In the genomic region with DNA sequence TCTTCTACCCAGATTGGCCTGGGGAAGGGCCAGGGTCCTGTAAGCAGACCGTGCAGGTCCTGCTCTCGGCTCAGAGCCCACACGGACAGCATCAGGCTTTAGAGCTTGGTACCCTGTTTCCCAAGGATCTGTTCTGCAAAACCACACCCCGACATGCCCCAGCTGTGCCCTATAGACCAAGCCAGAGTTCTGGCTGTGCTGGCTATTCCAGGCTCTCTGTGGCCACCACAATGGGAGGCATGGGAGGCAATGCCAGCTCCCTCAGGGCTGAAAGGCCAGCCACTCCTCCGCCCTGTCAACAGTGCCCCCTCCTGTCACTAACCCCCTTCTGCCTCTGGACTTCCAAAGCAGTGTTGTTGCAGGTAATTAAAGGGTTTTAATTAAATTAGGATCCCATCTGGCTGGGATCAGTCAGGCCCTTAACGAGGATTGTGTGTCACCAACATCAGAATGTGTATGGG, we compare ENCODE assay signal across 12 mouse cellular contexts. TPM values are rescaled to one million over a fixed set of nuclear protein-coding genes. Genes with fewer than 3 reads are reported as not detected.
DNase-seq lines count a peak whose midpoint lies in the region; ATAC-seq and TF ChIP-seq lines count a peak whose summit lies in the region.
"Had no signal": no experiment of that assay in that cellular context is flagged by ENCODE, and none has a peak within 500 bp of the region (broad histone marks: within the 10 kb centered on the region; RNA-seq: fewer than 3 reads in every experiment).

No protein-coding gene starts in this region.

- no peak overlapping the region for H3K9ac ChIP-seq in intestine, postnatal 0 days (ENCODE audit: low read depth, low read length)
- no peak overlapping the region for H3K9ac ChIP-seq in intestine, embryonic 16.5 days (ENCODE audit: low read depth, low read length)
- H3K9ac ChIP-seq in heart, embryonic 13.5 days = no peak overlapping the region
- H3K9ac ChIP-seq: limb, embryonic 13.5 days had no signal

- H3K27ac ChIP-seq in intestine, postnatal 0 days (ENCODE audit: low read depth, low read length) = no peak overlapping the region
- no peak overlapping the region for H3K27ac ChIP-seq in intestine, embryonic 16.5 days (ENCODE audit: low read length)
- no peak overlapping the region for H3K27ac ChIP-seq in heart, embryonic 13.5 days (replicated peaks)
- H3K27ac ChIP-seq: limb, embryonic 13.5 days had no signal

- ATAC-seq in intestine, postnatal 0 days = no peak
- ATAC-seq in intestine, embryonic 16.5 days = no peak
- ATAC-seq in heart, embryonic 13.5 days (ENCODE audit: extremely low read depth, insufficient number of reproducible peaks, low FRiP score, low TSS enrichment) = no peak

- 0 out of 2 replicates have a peak, but pooled peaks cover 4% of the 10 kb centered on the region for H3K4me1 ChIP-seq in intestine, postnatal 0 days (replicated peaks; ENCODE audit: control insufficient read depth, insufficient read depth, low read length)
- peaks cover 15% of the 10 kb centered on the region for H3K4me1 ChIP-seq in intestine, embryonic 16.5 days (ENCODE audit: control insufficient read depth, insufficient read depth, low read length)
- H3K4me1 ChIP-seq in heart, embryonic 13.5 days = peaks cover 11% of the 10 kb centered on the region

- no peaks in the 10 kb centered on the region for H3K27me3 ChIP-seq in intestine, postnatal 0 days (replicated peaks; ENCODE audit: control insufficient read depth, insufficient read depth, low read length)
- H3K27me3 ChIP-seq in intestine, embryonic 16.5 days (replicated peaks; ENCODE audit: control insufficient read depth, insufficient read depth, low read length) = no peaks in the 10 kb centered on the region
- peaks cover 24% of the 10 kb centered on the region; the same call in 1 of the 2 replicates for H3K27me3 ChIP-seq in heart, embryonic 13.5 days (replicated peaks)
- H3K27me3 ChIP-seq: limb, embryonic 13.5 days had no signal

- no peaks in the 10 kb centered on the region for H3K9me3 ChIP-seq in intestine, postnatal 0 days (ENCODE audit: control insufficient read depth)
- H3K9me3 ChIP-seq in intestine, embryonic 16.5 days (ENCODE audit: control insufficient read depth, low read length) = no peaks in the 10 kb centered on the region
- no peaks in the 10 kb centered on the region for H3K9me3 ChIP-seq in heart, embryonic 13.5 days
- H3K9me3 ChIP-seq: G1E; limb, embryonic 13.5 days had no signal

- 79% methylated on average over 6 of the region's 6 CpGs for WGBS in intestine, postnatal 0 days
- WGBS in intestine, embryonic 16.5 days = 71% methylated on average over 6 of the region's 6 CpGs
- WGBS in heart, embryonic 13.5 days = 78% methylated on average over 6 of the region's 6 CpGs

- H3K36me3 ChIP-seq in intestine, postnatal 0 days (ENCODE audit: control insufficient read depth, insufficient read depth) = no peaks in the 10 kb centered on the region
- no peaks in the 10 kb centered on the region for H3K36me3 ChIP-seq in intestine, embryonic 16.5 days (ENCODE audit: control insufficient read depth, insufficient read depth, low read length)
- H3K36me3 ChIP-seq in heart, embryonic 13.5 days = no peaks in the 10 kb centered on the region; the same call in 1 of the 2 replicates
- H3K36me3 ChIP-seq: G1E; limb, embryonic 13.5 days had no signal

- H3K4me2 ChIP-seq in intestine, postnatal 0 days (replicated peaks; ENCODE audit: low read depth) = no peak overlapping the region
- no peak overlapping the region for H3K4me2 ChIP-seq in intestine, embryonic 16.5 days (ENCODE audit: low read depth, low read length)
- peak overlapping the region; percentile 22; the same call in 1 of the 2 replicates for H3K4me2 ChIP-seq in heart, embryonic 13.5 days
- H3K4me2 ChIP-seq: limb, embryonic 13.5 days had no signal

- peak; percentile 27; the same call in 1 of the 2 replicates for TF ChIP-seq CTCF in intestine, postnatal 0 days (IDR thresholded peaks at IDR 0.05; ENCODE audit: low read depth)

- peak; percentile 27 for DNase-seq in cerebellum, adult 11-12 months
- no peak for DNase-seq in cerebellum, postnatal 36 days
- DNase-seq in 3134 (ENCODE audit: extremely low read depth, insufficient read length, low spot score) = peak; percentile 38
- no peak for DNase-seq in embryo, embryonic 10 days (ENCODE audit: low spot score)
- DNase-seq in kidney, adult 11 months = no peak
- DNase-seq: spleen, adult 18-20 months; thymus, postnatal 25 days had no signal

- no peak overlapping the region for H3K4me3 ChIP-seq in intestine, postnatal 0 days (ENCODE audit: low read depth, low read length)
- H3K4me3 ChIP-seq in intestine, embryonic 16.5 days (ENCODE audit: low read length) = no peak overlapping the region
- no peak overlapping the region for H3K4me3 ChIP-seq in heart, embryonic 13.5 days
- H3K4me3 ChIP-seq: limb, embryonic 13.5 days had no signal

RNA-seq across cellular contexts. Expression of gene Nxph3, which starts 10.1 kb away (rescaled TPM):
- polyA plus RNA-seq in intestine, postnatal 0 days (2015; fragmentation: Nextera tagmentation; extraction: Ambion mirVana) = 0.22 and 0.43 TPM in 2 replicates
- polyA plus RNA-seq in intestine, embryonic 16.5 days (2015; fragmentation: Nextera tagmentation; extraction: Ambion mirVana) = 0.32 and 0.37 TPM in 2 replicates
- polyA plus RNA-seq in heart, embryonic 13.5 days (2015; fragmentation: Nextera tagmentation; extraction: Ambion mirVana) = 0.20 and 0.21 TPM in 2 replicates
- polyA plus RNA-seq: G1E had no signal

Comparison
In these comparisons a context has a peak if more than half of its experiments do, and no peak if none do; other contexts are left out.
1. DNase-seq: peak in cerebellum, adult 11-12 months (single experiment) and 3134 (single experiment); none in cerebellum, postnatal 36 days (0 of 2), embryo, embryonic 10 days (single experiment) and kidney, adult 11 months (single experiment).